Mouse (Mus musculus): ENCODE data around the gene Mad1l1. TPM values are rescaled to one million over a fixed set of nuclear protein-coding genes. Genes with fewer than 3 reads are reported as not detected.

Gene Mad1l1
- polyA plus RNA-seq, 1 experiment from 2014 or later = 31.8 TPM

GRCm38 (mm10) chr5:139959741-139960140, 361.6 kb downstream of the Mad1l1 start:
- 92% methylated on average over 4 of the region's 4 CpGs for WGBS
- no peak for ATAC-seq (ENCODE audit: low read depth)
- Histone ChIP-seq H3K4me1 (replicated peaks) (peaks cover 15% of the 10 kb centered on the region; the same call in 1 of the 2 replicates), H3K9me3 (peaks cover 9% of the 10 kb centered on the region; the same call in 1 of the 2 replicates), H3K36me3 (no peaks in the 10 kb centered on the region), H3K27me3 (no peaks in the 10 kb centered on the region), H3K9ac (no peak overlapping the region), H3K27ac (replicated peaks) (no peak overlapping the region), H3K4me3 (no peak overlapping the region), H3K4me2 (no peak overlapping the region)

Other genes starting within 250 kb of the Mad1l1 start
- gene Nudt1, start 104 bp upstream of the Mad1l1 start, polyA plus RNA-seq (2015; fragmentation: Nextera tagmentation; extraction: Ambion mirVana) = 33.5 and 34.3 TPM in 2 replicates
- 16.7 and 18.8 TPM in 2 replicates for gene Mrm2, start 10.3 kb upstream of the Mad1l1 start, polyA plus RNA-seq (2015; fragmentation: Nextera tagmentation; extraction: Ambion mirVana)
- gene Snx8, start 67.7 kb upstream of the Mad1l1 start, polyA plus RNA-seq (2015; fragmentation: Nextera tagmentation; extraction: Ambion mirVana) = 19.8 and 21.2 TPM in 2 replicates
- gene Eif3b, start 97.8 kb upstream of the Mad1l1 start, polyA plus RNA-seq (2015; fragmentation: Nextera tagmentation; extraction: Ambion mirVana) = 88.3 and 111 TPM in 2 replicates
- gene Gm4869, start 124.1 kb upstream of the Mad1l1 start, polyA plus RNA-seq (2015; fragmentation: Nextera tagmentation; extraction: Ambion mirVana) = not detected in 2 replicates
- gene Chst12, start 184.0 kb upstream of the Mad1l1 start, polyA plus RNA-seq (2015; fragmentation: Nextera tagmentation; extraction: Ambion mirVana) = 21.6 and 24.9 TPM in 2 replicates
- not detected in 2 replicates for gene Grifin, start 243.5 kb upstream of the Mad1l1 start, polyA plus RNA-seq (2015; fragmentation: Nextera tagmentation; extraction: Ambion mirVana)